Mouse (Mus musculus) liver, postnatal 0 days (tissue): ENCODE measurements around the gene Gadd45g. TPM values are rescaled to one million over a fixed set of nuclear protein-coding genes. Genes with fewer than 3 reads are reported as not detected.

ENCODE experiments used
- ATAC-seq: fragments of 200-750 bp; cut with Nextera tagmentation; 2 replicates; pipeline ENCODE4 v1.8.0; 2017; ENCODE audit warnings: mild to moderate bottlenecking, moderate library complexity
- DNase-seq: peaks from one replicate; pipeline ENCODE4 v3.0.0-alpha.2; 2016
- H3K27ac ChIP-seq: fragments of 300-500 bp; sonication (generic); 2 replicates; pipeline ENCODE4 v1.5.1; 2014; ENCODE audit warnings: antibody characterized with exemption, moderate library complexity, mild to moderate bottlenecking, low read depth
- H3K27me3 ChIP-seq: fragments of 300-500 bp; sonication (generic); 2 replicates; pipeline ENCODE4 v1.6.1; 2014; ENCODE audit warnings: low read length, control low read depth, mixed read lengths; ENCODE audit not compliant: insufficient read depth
- H3K36me3 ChIP-seq: fragments of 300-500 bp; sonication (generic); replicated peaks from 2 replicates; pipeline ENCODE4 v1.6.1; 2014; ENCODE audit warnings: mild to moderate bottlenecking, control low read depth, low read length, moderate library complexity, mixed read lengths; ENCODE audit not compliant: insufficient read depth
- H3K4me1 ChIP-seq: fragments of 300-500 bp; sonication (generic); 2 replicates; pipeline ENCODE4 v1.6.1; 2014; ENCODE audit warnings: antibody characterized with exemption, mild to moderate bottlenecking, control low read depth; ENCODE audit not compliant: insufficient read depth
- H3K4me2 ChIP-seq: fragments of 300-500 bp; sonication (generic); 2 replicates; pipeline ENCODE4 v1.6.1; 2014; ENCODE audit warnings: low read depth, mild to moderate bottlenecking, low read length, moderate library complexity, mixed read lengths
- H3K4me3 ChIP-seq: fragments of 300-500 bp; sonication (generic); 2 replicates; pipeline ENCODE4 v1.5.1; 2014; ENCODE audit warnings: low read depth, low read length
- H3K9ac ChIP-seq: fragments of 300-500 bp; sonication (generic); replicated peaks from 2 replicates; pipeline ENCODE4 v1.6.1; 2014; ENCODE audit warnings: mild to moderate bottlenecking, moderate library complexity
- H3K9me3 ChIP-seq: fragments of 300-500 bp; sonication (generic); 2 replicates; pipeline ENCODE4 v1.6.1; 2016; ENCODE audit warnings: mild to moderate bottlenecking, control low read depth, low read length, mixed read lengths
- CTCF ChIP-seq: sonication (generic); IDR thresholded peaks from 2 replicates; pipeline ENCODE4 v1.5.1; 2016; ENCODE audit warnings: antibody characterized with exemption, low read depth
- EP300 ChIP-seq: IDR thresholded peaks from 2 replicates; pipeline ENCODE4 v1.6.1; 2016; ENCODE audit warnings: antibody characterized with exemption, low read depth, mild to moderate bottlenecking
- WGBS: fragments of 180-500 bp; shearing (Covaris S2); extraction: QIAGEN DNeasy Blood & Tissue Kit; methylation state at CpG from one replicate; pipeline ENCODE4 v1.1.7; 2014; ENCODE audit not compliant: insufficient replicate concordance; 5-methylcytosine and 5-hydroxymethylcytosine counted together
- polyA plus RNA-seq: library from polyadenylated mRNA; unstranded; fragments of >200 nt; fragmentation: Nextera tagmentation; extraction: Ambion mirVana; gene quantifications from 2 replicates; pipeline ENCODE4 v1.2.1, GENCODE M21; 2015

Gadd45g gene
- 16.3 and 20.6 TPM in 2 replicates for polyA plus RNA-seq

DNA sequence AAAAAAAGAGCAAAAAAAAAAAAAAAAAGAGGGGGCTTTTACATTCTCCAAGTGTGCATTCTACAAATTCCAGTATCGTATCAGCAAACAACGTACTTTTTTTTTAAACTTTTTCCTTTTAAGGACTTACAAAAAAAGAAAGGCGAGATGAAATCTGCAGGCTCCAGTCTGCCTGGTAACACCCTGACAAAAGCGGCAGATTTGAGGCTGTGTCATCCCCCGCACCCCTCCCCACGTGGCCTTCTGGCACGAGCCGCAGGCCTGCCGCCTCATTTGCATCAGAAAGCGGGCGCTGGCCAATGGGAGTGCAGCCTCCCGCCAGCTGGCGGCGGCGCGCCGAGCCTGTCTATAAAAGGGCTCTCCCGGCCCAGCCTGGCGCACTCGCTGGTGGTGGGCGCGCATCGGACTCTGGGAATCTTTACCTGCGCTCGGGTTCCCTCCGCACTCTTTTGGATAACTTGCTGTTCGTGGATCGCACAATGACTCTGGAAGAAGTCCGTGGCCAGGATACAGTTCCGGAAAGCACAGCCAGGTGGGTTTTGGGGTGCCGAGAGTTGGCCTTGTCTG lies at the start of gene Gadd45g:
Gadd45g (plus strand) TSS at position 378 of the 567 bp plus-strand sequence.
- Histone ChIP-seq H3K9me3 (no peaks in the 10 kb centered on the region), H3K4me3 (peak within 1 kb of the TSS; percentile 87), H3K27me3 (no peaks in the 10 kb centered on the region), H3K4me1 (peaks cover 43% of the 10 kb centered on the region), H3K4me2 (peak within 1 kb of the TSS; percentile 99), H3K27ac (peak within 1 kb of the TSS; percentile 96), H3K36me3 (no peaks in the 10 kb centered on the region), H3K9ac (peak within 1 kb of the TSS; percentile 88)
- WGBS: under 1% methylated on average over 31 of the region's 31 CpGs
- DNase-seq (peak; percentile 97), ATAC-seq (peak; percentile 68)
- TF ChIP-seq CTCF (0 out of 2 replicates have a peak, but pooled peaks have one; percentile 1), EP300 (peak; percentile 68)

DNA sequence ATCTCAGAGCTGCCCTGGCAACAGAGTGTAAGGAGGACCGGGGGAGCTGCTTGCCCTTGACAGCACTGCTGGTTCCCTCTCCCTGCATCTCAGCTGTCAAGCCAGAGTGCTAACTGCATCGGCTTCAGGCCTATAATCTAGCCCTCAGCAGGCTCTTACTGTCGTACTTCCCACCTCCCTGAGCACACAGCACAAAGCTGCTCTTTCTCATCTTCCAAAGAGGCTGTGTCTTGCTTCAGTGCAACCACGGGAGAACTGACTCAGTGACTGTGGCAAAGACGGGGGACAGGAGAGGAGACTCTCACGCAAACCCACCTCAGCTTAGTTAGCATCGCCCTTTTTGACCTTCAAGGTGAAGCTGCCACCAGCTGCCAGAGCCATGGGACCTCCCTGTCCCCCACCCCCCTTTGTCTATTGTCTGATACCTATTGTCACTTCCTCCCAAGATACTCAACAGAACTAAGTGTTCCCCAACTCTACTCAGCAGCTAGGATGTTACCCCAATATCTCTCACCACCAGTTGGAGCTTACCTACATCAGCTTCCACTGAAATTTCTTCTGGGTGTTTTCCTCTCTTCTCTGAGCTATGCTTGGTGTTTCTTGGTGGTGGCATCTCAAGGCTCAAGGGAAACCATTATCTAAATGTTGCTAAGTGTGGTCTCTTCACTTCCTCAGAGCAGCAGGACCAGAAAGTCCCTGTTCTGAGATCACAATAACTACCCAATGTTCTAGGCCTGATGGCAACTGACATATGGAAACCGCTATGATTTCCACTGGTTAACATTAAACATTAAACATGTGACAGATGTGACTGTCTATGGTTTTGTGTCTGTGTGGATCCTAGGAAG lies 48.4 kb upstream of the Gadd45g start:
- no peak overlapping the region for H3K27ac ChIP-seq
- no peak overlapping the region for H3K4me3 ChIP-seq
- no peaks in the 10 kb centered on the region for H3K36me3 ChIP-seq
- ATAC-seq (no peak), DNase-seq (no peak)
- no peak overlapping the region for H3K9ac ChIP-seq
- peaks cover 8% of the 10 kb centered on the region for H3K4me1 ChIP-seq
- H3K4me2 ChIP-seq: no peak overlapping the region
- 57% methylated on average over 8 of the region's 8 CpGs for WGBS
- TF ChIP-seq CTCF (no peak), EP300 (no peak)
- H3K27me3 ChIP-seq: 0 out of 2 replicates have a peak, but pooled peaks cover 2% of the 10 kb centered on the region
- H3K9me3 ChIP-seq: no peaks in the 10 kb centered on the region

DNA sequence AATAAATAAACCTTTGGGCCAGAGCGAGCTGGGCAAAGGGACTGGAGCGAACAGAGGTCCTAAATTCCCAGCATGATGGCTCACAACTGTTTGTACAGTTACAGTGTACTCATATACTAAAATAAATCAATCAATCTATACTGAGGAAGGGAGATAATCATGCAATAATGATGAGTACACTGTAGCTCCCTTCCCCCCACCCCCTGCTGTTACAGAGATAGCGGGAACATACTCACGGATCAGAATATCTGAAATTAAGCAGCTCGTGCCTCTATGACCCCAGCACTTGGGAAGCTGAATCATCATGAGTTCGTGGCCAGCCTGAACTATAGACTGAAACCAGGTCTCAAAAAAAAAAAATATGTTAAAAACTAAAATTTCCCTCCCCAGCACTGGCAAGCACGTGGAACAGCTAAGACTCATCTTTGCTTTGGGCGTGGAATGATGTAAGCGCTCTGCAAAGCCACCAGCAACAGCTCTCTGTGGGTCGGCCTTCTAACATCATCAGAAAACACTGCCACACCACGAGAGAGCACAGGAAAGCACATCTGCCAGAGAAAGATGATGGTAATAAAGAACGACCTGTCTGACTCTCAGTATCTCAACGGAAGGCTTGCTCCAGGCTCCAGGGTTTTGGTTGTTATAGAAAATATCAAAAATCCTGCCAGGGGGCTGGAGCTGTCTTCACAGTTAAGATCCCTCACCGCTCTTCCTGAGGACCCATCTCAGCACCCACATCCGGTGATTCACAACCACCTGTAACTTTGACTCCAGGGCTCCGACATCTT lies 46.5 kb upstream of the Gadd45g start:
- Histone ChIP-seq H3K4me2 (no peak overlapping the region), H3K4me1 (peaks cover 6% of the 10 kb centered on the region; the same call in 1 of the 2 replicates), H3K27me3 (no peaks in the 10 kb centered on the region), H3K9me3 (no peaks in the 10 kb centered on the region), H3K27ac (no peak overlapping the region), H3K9ac (no peak overlapping the region), H3K36me3 (no peaks in the 10 kb centered on the region), H3K4me3 (no peak overlapping the region)
- 0 out of 2 replicates have a peak, but pooled peaks have one; percentile 25 for ATAC-seq
- TF ChIP-seq CTCF (no peak), EP300 (0 out of 2 replicates have a peak, but pooled peaks have one; percentile 38)
- DNase-seq: no peak
- 55% methylated on average over 16 of the region's 16 CpGs for WGBS

DNA sequence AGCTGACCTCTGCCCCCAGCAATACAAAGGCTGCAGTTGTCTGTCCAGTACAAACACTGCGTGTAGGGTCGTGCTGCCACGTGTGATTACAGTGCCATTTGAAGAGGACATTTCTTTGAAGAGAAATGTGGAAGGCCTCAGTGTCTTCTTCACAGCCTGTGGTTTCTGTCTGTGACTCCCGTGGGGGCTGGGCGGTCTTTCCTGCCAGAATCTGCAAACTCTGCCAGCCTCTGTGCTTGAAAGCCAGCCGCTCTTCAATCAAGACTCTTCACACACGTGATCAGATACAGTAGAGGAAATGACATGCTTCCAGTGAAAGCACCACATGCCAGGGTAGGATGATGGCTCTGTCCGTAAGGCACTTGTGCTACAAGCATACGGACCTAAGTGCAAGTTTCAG lies 45.6 kb upstream of the Gadd45g start:
- DNase-seq: peak; percentile 48

DNA sequence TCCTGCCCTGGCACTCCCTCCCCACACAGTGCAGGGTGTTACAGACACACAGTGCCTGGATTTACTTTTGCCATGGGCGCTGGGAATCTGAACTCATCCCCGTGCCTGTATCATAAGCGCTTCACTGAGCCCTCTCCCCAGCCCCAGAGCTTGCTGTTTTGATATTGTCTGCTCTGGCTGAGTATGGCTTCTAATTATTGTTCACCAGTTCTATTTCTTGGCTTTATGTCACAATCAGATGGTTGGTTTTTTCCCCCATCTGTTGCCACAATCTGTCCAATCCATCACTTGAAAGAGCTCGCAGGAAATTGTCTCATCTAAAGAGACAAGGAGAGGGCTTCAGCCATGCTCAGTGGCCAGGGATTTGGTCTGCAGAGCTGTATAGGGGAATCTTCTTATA lies 40.8 kb upstream of the Gadd45g start:
- H3K4me2 ChIP-seq: no peak overlapping the region
- H3K27me3 ChIP-seq: no peaks in the 10 kb centered on the region
- ATAC-seq (no peak), DNase-seq (no peak)
- H3K4me1 ChIP-seq: peaks cover 3% of the 10 kb centered on the region; the same call in 1 of the 2 replicates
- 65% methylated on average over 4 of the region's 4 CpGs for WGBS
- no peaks in the 10 kb centered on the region for H3K36me3 ChIP-seq
- H3K9me3 ChIP-seq: no peaks in the 10 kb centered on the region
- TF ChIP-seq CTCF (no peak), EP300 (no peak)
- H3K9ac ChIP-seq: no peak overlapping the region
- H3K4me3 ChIP-seq: no peak overlapping the region
- no peak overlapping the region for H3K27ac ChIP-seq

More for the DNA sequence above, 45.6 kb upstream of the Gadd45g start:
- Histone ChIP-seq H3K27ac (no peak overlapping the region), H3K27me3 (no peaks in the 10 kb centered on the region), H3K9ac (no peak overlapping the region), H3K4me2 (no peak overlapping the region), H3K4me3 (no peak overlapping the region), H3K4me1 (peaks cover 6% of the 10 kb centered on the region; the same call in 1 of the 2 replicates), H3K9me3 (no peaks in the 10 kb centered on the region), H3K36me3 (no peaks in the 10 kb centered on the region)
- WGBS: 30% methylated on average over 9 of the region's 9 CpGs
- ATAC-seq: peak; percentile 19; the same call in 1 of the 2 replicates
- TF ChIP-seq CTCF: no peak
- TF ChIP-seq EP300: no peak

DNA sequence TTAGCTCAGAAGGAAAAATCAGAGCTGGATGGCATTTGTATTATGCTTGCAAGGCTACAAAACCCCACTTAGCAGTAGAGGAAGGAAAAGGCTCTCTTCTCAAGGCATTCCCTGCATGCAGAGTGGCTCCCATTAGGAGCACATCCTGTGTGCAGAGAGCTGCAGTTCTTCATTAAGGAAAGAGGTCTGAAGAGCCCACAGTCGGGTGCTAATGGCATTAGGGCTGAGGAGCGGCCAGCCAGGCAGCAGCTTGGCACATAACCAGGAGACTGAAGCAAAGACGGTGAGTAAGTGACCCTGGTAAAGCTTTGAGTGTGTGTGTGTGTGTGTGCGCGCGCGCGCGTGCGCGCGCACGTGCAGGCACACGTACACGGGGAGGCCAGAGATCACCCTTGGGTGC lies 40.3 kb upstream of the Gadd45g start:
- no peak overlapping the region for H3K4me2 ChIP-seq
- WGBS: 85% methylated on average over 15 of the region's 15 CpGs
- no peak overlapping the region for H3K27ac ChIP-seq
- no peaks in the 10 kb centered on the region for H3K9me3 ChIP-seq
- ATAC-seq (no peak), DNase-seq (no peak)
- no peak for TF ChIP-seq CTCF
- no peak for TF ChIP-seq EP300
- H3K36me3 ChIP-seq: no peaks in the 10 kb centered on the region
- H3K9ac ChIP-seq: no peak overlapping the region
- no peaks in the 10 kb centered on the region for H3K4me1 ChIP-seq
- H3K4me3 ChIP-seq: no peak overlapping the region
- H3K27me3 ChIP-seq: no peaks in the 10 kb centered on the region
